Mouse (Mus musculus) midbrain, embryonic 13.5 days (tissue): ENCODE results near the gene Olfr149. TPM values are rescaled to one million over a fixed set of nuclear protein-coding genes. Genes with fewer than 3 reads are reported as not detected.
"Not testable (repeated sequence)": the region's sequence is repeated elsewhere in the genome, so short reads cannot be mapped to it uniquely, and the experiment has no call there.

Experiments
- ATAC-seq: fragments of 200-750 bp; cut with Nextera tagmentation; 2 replicates; pipeline ENCODE4 v1.8.0; 2017; ENCODE audit warnings: mild to moderate bottlenecking, moderate TSS enrichment, moderate library complexity
- H3K27ac ChIP-seq: fragments of 300-500 bp; sonication (generic); 2 replicates; pipeline ENCODE4 v1.5.1; 2015; ENCODE audit warnings: inconsistent platforms, mild to moderate bottlenecking, moderate library complexity
- H3K27me3 ChIP-seq: fragments of 300-500 bp; sonication (generic); 2 replicates; pipeline ENCODE4 v1.6.1; 2015; ENCODE audit warnings: mild to moderate bottlenecking, inconsistent platforms
- H3K36me3 ChIP-seq: fragments of 300-500 bp; sonication (generic); 2 replicates; pipeline ENCODE4 v1.6.1; 2015; ENCODE audit warnings: mild to moderate bottlenecking, inconsistent platforms
- H3K4me1 ChIP-seq: fragments of 300-500 bp; sonication (generic); replicated peaks from 2 replicates; pipeline ENCODE4 v1.6.1; 2015; ENCODE audit warnings: inconsistent platforms
- H3K4me2 ChIP-seq: fragments of 300-500 bp; sonication (generic); replicated peaks from 2 replicates; pipeline ENCODE4 v1.6.1; 2015; ENCODE audit warnings: moderate library complexity, mild to moderate bottlenecking, inconsistent platforms
- H3K4me3 ChIP-seq: fragments of 300-500 bp; sonication (generic); replicated peaks from 2 replicates; pipeline ENCODE4 v1.5.1; 2015; ENCODE audit warnings: mild to moderate bottlenecking, inconsistent platforms
- H3K9ac ChIP-seq: fragments of 300-500 bp; sonication (generic); replicated peaks from 2 replicates; pipeline ENCODE4 v1.6.1; 2015; ENCODE audit warnings: mild to moderate bottlenecking, inconsistent platforms
- H3K9me3 ChIP-seq: fragments of 300-500 bp; sonication (generic); 2 replicates; pipeline ENCODE4 v1.6.1; 2016; ENCODE audit warnings: mild to moderate bottlenecking, inconsistent platforms
- whole genome bisulfite sequencing: fragments of 180-500 bp; shearing (Covaris S2); methylation state at CpG from one replicate; pipeline ENCODE4 v1.1.7; 2015; 5-methylcytosine and 5-hydroxymethylcytosine counted together
- polyA plus RNA-seq: library from polyadenylated mRNA; unstranded; fragments of >200 nt; fragmentation: Nextera tagmentation; extraction: Ambion mirVana; gene quantifications from 2 replicates; pipeline ENCODE4 v1.2.1, GENCODE M21; 2015

The Olfr149 gene
- not detected in 2 replicates for polyA plus RNA-seq

- H3K4me1 ChIP-seq = no peaks in the 10 kb centered on the region
- no peaks in the 10 kb centered on the region for H3K9me3 ChIP-seq
- H3K27ac ChIP-seq = no peak within 1 kb of the TSS
- H3K9ac ChIP-seq = no peak within 1 kb of the TSS
- H3K4me2 ChIP-seq = no peak within 1 kb of the TSS
- no peak within 1 kb of the TSS for H3K4me3 ChIP-seq
- no peak for ATAC-seq
- H3K36me3 ChIP-seq = no peaks in the 10 kb centered on the region
- no peaks in the 10 kb centered on the region for H3K27me3 ChIP-seq
Observed at GRCm38 (mm10) chr9:39707017-39707416, at the start of gene Olfr149. Gene Olfr149 (minus strand): TSS chr9:39707117.

GRCm38 (mm10) chr9:39746428-39746827 is 39.5 kb upstream of the Olfr149 start:
- H3K27me3 ChIP-seq = no peaks in the 10 kb centered on the region
- H3K27ac ChIP-seq = no peak overlapping the region
- no peaks in the 10 kb centered on the region for H3K4me1 ChIP-seq
- no peaks in the 10 kb centered on the region for H3K9me3 ChIP-seq
- WGBS = 83% methylated on average over 1 of the region's 1 CpGs
- H3K4me2 ChIP-seq = no peak overlapping the region
- H3K9ac ChIP-seq = no peak overlapping the region
- H3K36me3 ChIP-seq = no peaks in the 10 kb centered on the region
- no peak for ATAC-seq
- no peak overlapping the region for H3K4me3 ChIP-seq

GRCm38 (mm10) chr9:39745949-39746348 is 39.0 kb upstream of the Olfr149 start, which contains the start of gene Olfr967:
Gene Olfr967 (plus strand): TSS chr9:39746249.
- Histone ChIP-seq H3K27ac (no peak within 1 kb of the TSS), H3K9me3 (no peaks in the 10 kb centered on the region), H3K9ac (no peak within 1 kb of the TSS), H3K4me2 (no peak within 1 kb of the TSS), H3K36me3 (no peaks in the 10 kb centered on the region), H3K4me1 (no peaks in the 10 kb centered on the region), H3K4me3 (no peak within 1 kb of the TSS), H3K27me3 (no peaks in the 10 kb centered on the region)
- ATAC-seq = no peak

GRCm38 (mm10) chr9:39740741-39741140 is 33.8 kb upstream of the Olfr149 start:
- 97% methylated on average over 1 of the region's 1 CpGs for WGBS
- Histone ChIP-seq H3K9ac (no peak overlapping the region), H3K27ac (no peak overlapping the region), H3K27me3 (no peaks in the 10 kb centered on the region), H3K4me2 (no peak overlapping the region), H3K4me3 (no peak overlapping the region), H3K4me1 (no peaks in the 10 kb centered on the region), H3K9me3 (no peaks in the 10 kb centered on the region), H3K36me3 (no peaks in the 10 kb centered on the region)
- ATAC-seq = no peak

- H3K9ac ChIP-seq = no peak within 1 kb of the TSS
- no peak for ATAC-seq
- no peak within 1 kb of the TSS for H3K4me2 ChIP-seq
- no peak within 1 kb of the TSS for H3K27ac ChIP-seq
- H3K27me3 ChIP-seq = no peaks in the 10 kb centered on the region
- H3K9me3 ChIP-seq = no peaks in the 10 kb centered on the region
- H3K36me3 ChIP-seq = no peaks in the 10 kb centered on the region
- H3K4me3 ChIP-seq = no peak within 1 kb of the TSS
- no peaks in the 10 kb centered on the region for H3K4me1 ChIP-seq
Observed at GRCm38 (mm10) chr9:39730678-39731077, 23.8 kb upstream of the Olfr149 start, which contains the start of gene Olfr150. Gene Olfr150 (plus strand): TSS chr9:39730978.

- no peak for ATAC-seq
Observed at GRCm38 (mm10) chr9:39711053-39711452, 4.1 kb upstream of the Olfr149 start, which contains the start of gene Olfr965. Gene Olfr965 (plus strand): TSS chr9:39711353.

GRCm38 (mm10) chr9:39708958-39709357 is 2.0 kb upstream of the Olfr149 start:
- no peak overlapping the region for H3K4me2 ChIP-seq
- H3K4me1 ChIP-seq = no peaks in the 10 kb centered on the region
- WGBS = 80% methylated on average over 3 of the region's 3 CpGs
- ATAC-seq = no peak
- H3K9me3 ChIP-seq = no peaks in the 10 kb centered on the region
- H3K36me3 ChIP-seq = no peaks in the 10 kb centered on the region
- no peak overlapping the region for H3K9ac ChIP-seq
- no peak overlapping the region for H3K27ac ChIP-seq
- H3K4me3 ChIP-seq = no peak overlapping the region
- no peaks in the 10 kb centered on the region for H3K27me3 ChIP-seq

More at GRCm38 (mm10) chr9:39711053-39711452, 4.1 kb upstream of the Olfr149 start, which contains the start of gene Olfr965:
- H3K4me3 ChIP-seq = no peak within 1 kb of the TSS
- H3K36me3 ChIP-seq = no peaks in the 10 kb centered on the region
- no peak within 1 kb of the TSS for H3K27ac ChIP-seq
- H3K27me3 ChIP-seq = no peaks in the 10 kb centered on the region
- no peaks in the 10 kb centered on the region for H3K4me1 ChIP-seq
- no peak within 1 kb of the TSS for H3K9ac ChIP-seq
- H3K9me3 ChIP-seq = no peaks in the 10 kb centered on the region
- H3K4me2 ChIP-seq = no peak within 1 kb of the TSS

- H3K4me1 ChIP-seq, ATAC-seq: not testable (repeated sequence)
Observed at GRCm38 (mm10) chr9:39701123-39701522, 5.8 kb downstream of the Olfr149 start.

GRCm38 (mm10) chr9:39679280-39679679 is 27.6 kb downstream of the Olfr149 start:
- no peak overlapping the region for H3K4me2 ChIP-seq
- no peak overlapping the region for H3K9ac ChIP-seq
- ATAC-seq = no peak
- H3K27ac ChIP-seq = no peak overlapping the region
- H3K4me1 ChIP-seq = no peaks in the 10 kb centered on the region
- H3K27me3 ChIP-seq = no peaks in the 10 kb centered on the region
- no peak overlapping the region for H3K4me3 ChIP-seq
- WGBS = 67% methylated on average over 2 of the region's 2 CpGs
- no peaks in the 10 kb centered on the region for H3K9me3 ChIP-seq
- no peaks in the 10 kb centered on the region for H3K36me3 ChIP-seq

More at GRCm38 (mm10) chr9:39701123-39701522, 5.8 kb downstream of the Olfr149 start:
- not testable (repeated sequence) for H3K9ac ChIP-seq, H3K36me3 ChIP-seq, H3K27me3 ChIP-seq, H3K4me2 ChIP-seq, H3K27ac ChIP-seq, H3K4me3 ChIP-seq, H3K9me3 ChIP-seq
- 86% methylated on average over 8 of the region's 8 CpGs for WGBS

- Histone ChIP-seq H3K4me2 (no peak overlapping the region), H3K4me1 (no peaks in the 10 kb centered on the region), H3K36me3 (no peaks in the 10 kb centered on the region), H3K27me3 (no peaks in the 10 kb centered on the region), H3K9ac (no peak overlapping the region), H3K4me3 (no peak overlapping the region), H3K27ac (no peak overlapping the region), H3K9me3 (no peaks in the 10 kb centered on the region)
- 94% methylated on average over 2 of the region's 2 CpGs for WGBS
- ATAC-seq = no peak
Observed at GRCm38 (mm10) chr9:39678557-39678956, 28.4 kb downstream of the Olfr149 start.

- H3K4me2 ChIP-seq = no peak overlapping the region
- WGBS = 88% methylated on average over 2 of the region's 2 CpGs
- no peak for ATAC-seq
Observed at GRCm38 (mm10) chr9:39674820-39675219, 32.1 kb downstream of the Olfr149 start.

GRCm38 (mm10) chr9:39669723-39670122 is 37.2 kb downstream of the Olfr149 start:
- H3K4me2 ChIP-seq = no peak overlapping the region
- H3K27me3 ChIP-seq = no peaks in the 10 kb centered on the region
- H3K9ac ChIP-seq = no peak overlapping the region
- 85% methylated on average over 2 of the region's 2 CpGs for WGBS
- no peak for ATAC-seq
- no peaks in the 10 kb centered on the region for H3K36me3 ChIP-seq
- no peaks in the 10 kb centered on the region for H3K4me1 ChIP-seq
- no peak overlapping the region for H3K4me3 ChIP-seq
- H3K27ac ChIP-seq = no peak overlapping the region
- no peaks in the 10 kb centered on the region for H3K9me3 ChIP-seq

More at GRCm38 (mm10) chr9:39674820-39675219, 32.1 kb downstream of the Olfr149 start:
- Histone ChIP-seq H3K9me3 (no peaks in the 10 kb centered on the region), H3K36me3 (no peaks in the 10 kb centered on the region), H3K4me3 (no peak overlapping the region), H3K27me3 (no peaks in the 10 kb centered on the region), H3K9ac (no peak overlapping the region), H3K27ac (no peak overlapping the region), H3K4me1 (no peaks in the 10 kb centered on the region)

- no peak within 1 kb of the TSS for H3K9ac ChIP-seq
- H3K27me3 ChIP-seq = no peaks in the 10 kb centered on the region
- 86% methylated on average over 1 of the region's 1 CpGs for WGBS
- no peaks in the 10 kb centered on the region for H3K36me3 ChIP-seq
- H3K27ac ChIP-seq = no peak within 1 kb of the TSS
- no peak within 1 kb of the TSS for H3K4me3 ChIP-seq
- H3K4me1 ChIP-seq = no peaks in the 10 kb centered on the region
- H3K4me2 ChIP-seq = no peak within 1 kb of the TSS
- H3K9me3 ChIP-seq = no peaks in the 10 kb centered on the region
- no peak for ATAC-seq
Observed at GRCm38 (mm10) chr9:39666905-39667304, 40.0 kb downstream of the Olfr149 start, which contains the start of gene Olfr963. Gene Olfr963 (plus strand): TSS chr9:39667205.
